Mouse (Mus musculus): Measurements from ENCODE around the gene Llcfc1. TPM values are rescaled to one million over a fixed set of nuclear protein-coding genes. Genes with fewer than 3 reads are reported as not detected.

Gene Llcfc1
- polyA plus RNA-seq, 1 experiment from 2014 or later = not detected

DNA sequence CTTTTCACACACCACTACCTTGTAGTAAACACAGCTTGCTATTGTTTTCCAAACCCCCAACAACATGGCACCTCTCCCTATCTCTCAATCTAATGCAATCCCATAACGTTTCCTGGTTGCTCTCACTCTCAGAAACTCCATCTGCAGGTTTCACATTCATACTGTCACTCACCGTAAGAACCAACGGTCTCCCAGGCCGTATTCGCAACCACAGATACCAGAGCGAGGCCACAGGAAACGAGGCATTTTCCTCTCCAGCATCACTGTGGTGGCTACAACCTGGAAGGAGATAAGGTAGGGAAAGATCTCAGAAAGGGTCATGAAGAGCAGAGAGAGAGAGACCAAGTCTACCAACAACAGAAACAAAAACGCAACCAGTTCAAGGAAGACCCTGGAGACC lies 29.6 kb upstream of the Llcfc1 start:
- Histone ChIP-seq H3K27me3 (no peaks in the 10 kb centered on the region), H3K4me1 (replicated peaks) (no peaks in the 10 kb centered on the region), H3K4me3 (no peak overlapping the region), H3K27ac (replicated peaks) (no peak overlapping the region), H3K9me3 (no peaks in the 10 kb centered on the region), H3K4me2 (no peak overlapping the region), H3K9ac (no peak overlapping the region), H3K36me3 (no peaks in the 10 kb centered on the region)
- 85% methylated on average over 8 of the region's 8 CpGs for WGBS
- ATAC-seq (ENCODE audit: low FRiP score, low read depth) = no peak

GRCm38 (mm10) chr6:41658487-41658886 lies 25.7 kb upstream of the Llcfc1 start:
- Histone ChIP-seq H3K27me3 (no peaks in the 10 kb centered on the region), H3K9me3 (no peaks in the 10 kb centered on the region), H3K4me1 (replicated peaks) (no peaks in the 10 kb centered on the region), H3K36me3 (no peaks in the 10 kb centered on the region), H3K4me2 (no peak overlapping the region), H3K9ac (no peak overlapping the region), H3K27ac (replicated peaks) (no peak overlapping the region), H3K4me3 (no peak overlapping the region)
- no peak for ATAC-seq (ENCODE audit: low FRiP score, low read depth)
- WGBS = 90% methylated on average over 1 of the region's 1 CpGs

GRCm38 (mm10) chr6:41662320-41662719 lies 21.9 kb upstream of the Llcfc1 start:
- Histone ChIP-seq H3K4me2 (no peak overlapping the region), H3K27ac (replicated peaks) (no peak overlapping the region), H3K9ac (no peak overlapping the region), H3K4me3 (no peak overlapping the region), H3K36me3 (no peaks in the 10 kb centered on the region), H3K4me1 (replicated peaks) (no peaks in the 10 kb centered on the region), H3K9me3 (no peaks in the 10 kb centered on the region), H3K27me3 (no peaks in the 10 kb centered on the region)
- no peak for ATAC-seq (ENCODE audit: low FRiP score, low read depth)
- 29% methylated on average over 2 of the region's 2 CpGs for WGBS

DNA sequence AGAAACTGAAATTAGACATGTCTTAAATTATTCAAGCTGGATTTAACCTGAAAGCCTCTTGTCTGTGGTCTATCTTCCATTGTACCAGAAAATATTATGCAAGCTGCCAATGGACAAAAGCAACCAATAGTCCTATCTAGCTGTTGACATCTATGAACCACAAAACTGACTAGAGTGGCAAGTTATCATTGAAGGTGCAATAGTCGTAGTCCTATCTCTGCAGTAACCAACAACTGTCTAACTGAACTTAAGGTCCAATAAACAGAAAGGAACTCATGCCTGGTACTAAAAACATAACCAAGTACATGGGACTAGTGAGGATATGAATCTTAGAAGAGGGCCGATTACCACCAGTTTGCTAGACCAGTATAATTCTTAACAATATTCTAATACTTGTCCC lies 7.7 kb upstream of the Llcfc1 start:
- H3K27me3 ChIP-seq = no peaks in the 10 kb centered on the region
- ATAC-seq (ENCODE audit: low FRiP score, low read depth) = no peak
- no peak overlapping the region for H3K4me3 ChIP-seq
- H3K9ac ChIP-seq = no peak overlapping the region
- WGBS = 98% methylated on average over 2 of the region's 2 CpGs
- no peak overlapping the region for H3K4me2 ChIP-seq
- no peak overlapping the region for H3K27ac ChIP-seq (replicated peaks)
- H3K9me3 ChIP-seq = no peaks in the 10 kb centered on the region
- H3K4me1 ChIP-seq (replicated peaks) = no peaks in the 10 kb centered on the region
- no peaks in the 10 kb centered on the region for H3K36me3 ChIP-seq

DNA sequence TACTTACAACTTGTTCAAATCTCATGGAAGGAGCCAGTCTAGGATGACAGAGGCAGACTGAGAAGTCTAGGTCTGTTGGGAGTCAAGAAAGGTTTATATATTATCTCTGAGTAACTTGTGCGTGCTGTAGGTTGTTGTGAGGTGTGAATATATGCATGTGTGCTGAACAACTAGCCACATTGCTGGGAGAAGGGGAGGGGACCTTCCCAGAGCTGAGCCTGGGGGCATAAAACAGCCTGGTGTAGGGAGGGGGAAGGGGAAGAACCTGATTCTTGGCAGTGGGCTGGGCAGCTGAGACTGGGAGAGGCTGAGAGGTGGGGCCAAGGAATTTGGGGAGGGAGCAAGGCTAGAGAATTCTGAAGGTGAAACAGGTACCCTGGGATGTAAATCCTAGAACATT lies 3.6 kb upstream of the Llcfc1 start, which contains the start of gene Trpv5:
Gene Trpv5, minus strand, starts transcription at position 101 of the 400 bp plus-strand sequence.
- H3K9ac ChIP-seq = no peak within 1 kb of the TSS
- 84% methylated on average over 1 of the region's 1 CpGs for WGBS
- no peak within 1 kb of the TSS for H3K4me3 ChIP-seq
- no peaks in the 10 kb centered on the region for H3K27me3 ChIP-seq
- H3K27ac ChIP-seq (replicated peaks) = no peak within 1 kb of the TSS
- H3K9me3 ChIP-seq = no peaks in the 10 kb centered on the region
- H3K4me1 ChIP-seq (replicated peaks) = no peaks in the 10 kb centered on the region
- H3K36me3 ChIP-seq = no peaks in the 10 kb centered on the region
- ATAC-seq (ENCODE audit: low FRiP score, low read depth) = no peak
- no peak within 1 kb of the TSS for H3K4me2 ChIP-seq

DNA sequence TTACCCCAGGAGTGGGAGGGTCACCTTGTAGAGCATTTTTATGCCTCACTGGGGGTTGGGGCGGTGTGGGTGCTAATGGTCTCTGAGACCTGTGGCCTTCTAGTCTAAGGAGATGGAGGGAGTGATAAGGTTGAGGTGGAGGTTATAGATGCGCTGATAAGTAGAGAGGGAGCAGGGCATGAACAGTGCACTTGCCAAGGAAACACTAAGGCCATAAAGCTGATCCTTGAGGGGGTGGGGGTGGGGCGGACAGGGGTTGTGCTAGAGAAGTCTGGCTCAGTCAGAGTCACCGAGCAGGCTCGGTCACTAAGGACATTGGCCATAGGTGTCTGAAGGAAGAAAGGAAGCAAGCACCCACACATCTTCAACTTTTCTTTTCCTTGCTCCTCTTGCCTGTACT lies 2.6 kb upstream of the Llcfc1 start:
- Histone ChIP-seq H3K4me1 (replicated peaks) (no peaks in the 10 kb centered on the region), H3K4me3 (no peak overlapping the region), H3K4me2 (no peak overlapping the region), H3K27ac (replicated peaks) (no peak overlapping the region), H3K9me3 (no peaks in the 10 kb centered on the region), H3K9ac (no peak overlapping the region), H3K36me3 (no peaks in the 10 kb centered on the region), H3K27me3 (no peaks in the 10 kb centered on the region)
- ATAC-seq (ENCODE audit: low FRiP score, low read depth) = no peak
- 91% methylated on average over 5 of the region's 5 CpGs for WGBS

DNA sequence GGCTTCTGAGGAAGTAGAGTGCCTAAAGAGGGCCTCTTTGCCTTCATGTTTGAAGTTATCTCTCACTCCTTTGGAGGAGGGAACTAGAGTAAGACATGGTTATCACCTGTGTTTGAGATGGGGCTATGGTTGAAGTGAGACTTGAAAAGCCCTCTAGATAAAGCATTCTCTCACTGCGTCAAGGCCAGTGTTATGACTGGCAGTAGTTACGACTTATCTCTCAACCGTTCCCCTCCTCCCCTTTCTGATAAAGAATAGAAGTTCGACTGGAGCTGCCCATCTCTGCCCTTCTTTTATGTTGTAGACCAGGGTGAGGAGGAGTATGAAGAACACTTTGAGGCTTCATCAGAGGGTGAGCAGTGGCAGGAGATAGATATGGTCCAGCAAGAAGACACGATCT lies 680 bp downstream of the Llcfc1 start:
- no peak for ATAC-seq (ENCODE audit: low FRiP score, low read depth)
- Histone ChIP-seq H3K27ac (replicated peaks) (no peak overlapping the region), H3K9ac (no peak overlapping the region), H3K36me3 (no peaks in the 10 kb centered on the region), H3K4me1 (replicated peaks) (no peaks in the 10 kb centered on the region), H3K4me2 (no peak overlapping the region), H3K27me3 (no peaks in the 10 kb centered on the region), H3K4me3 (no peak overlapping the region), H3K9me3 (no peaks in the 10 kb centered on the region)
- 95% methylated on average over 5 of the region's 5 CpGs for WGBS

GRCm38 (mm10) chr6:41685596-41685995 lies 1.4 kb downstream of the Llcfc1 start:
- WGBS = 94% methylated on average over 3 of the region's 3 CpGs
- Histone ChIP-seq H3K27ac (replicated peaks) (no peak overlapping the region), H3K4me3 (no peak overlapping the region), H3K4me2 (no peak overlapping the region), H3K27me3 (no peaks in the 10 kb centered on the region), H3K9me3 (no peaks in the 10 kb centered on the region), H3K36me3 (no peaks in the 10 kb centered on the region), H3K4me1 (replicated peaks) (no peaks in the 10 kb centered on the region), H3K9ac (no peak overlapping the region)
- ATAC-seq (ENCODE audit: low FRiP score, low read depth) = no peak

DNA sequence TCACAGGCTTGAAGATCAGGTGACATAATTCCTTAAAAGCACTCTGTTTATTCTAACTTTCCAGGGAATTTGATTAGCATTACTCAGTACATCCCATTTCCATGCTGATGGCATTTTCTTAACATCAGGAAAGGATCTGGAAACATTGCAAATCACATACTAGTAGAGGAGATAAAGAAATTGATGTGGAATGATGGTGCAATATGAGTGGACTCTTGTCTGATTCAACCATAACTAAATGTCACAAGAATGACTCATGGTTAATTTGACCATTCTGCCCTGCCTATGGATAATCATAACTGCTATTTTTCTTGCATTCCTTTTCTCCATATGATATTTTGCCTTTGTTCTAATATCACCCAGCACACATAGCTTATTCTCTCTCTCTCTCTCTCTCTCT lies 8.0 kb downstream of the Llcfc1 start:
- Histone ChIP-seq H3K27me3 (no peaks in the 10 kb centered on the region), H3K27ac (replicated peaks) (no peak overlapping the region), H3K36me3 (no peaks in the 10 kb centered on the region), H3K4me1 (replicated peaks) (no peaks in the 10 kb centered on the region), H3K4me3 (no peak overlapping the region), H3K9me3 (no peaks in the 10 kb centered on the region), H3K9ac (no peak overlapping the region), H3K4me2 (no peak overlapping the region)
- no peak for ATAC-seq (ENCODE audit: low FRiP score, low read depth)

GRCm38 (mm10) chr6:41694407-41694806 lies 10.2 kb downstream of the Llcfc1 start:
- Histone ChIP-seq H3K9me3 (no peaks in the 10 kb centered on the region), H3K4me1 (replicated peaks) (no peaks in the 10 kb centered on the region)
- no peak for ATAC-seq (ENCODE audit: low FRiP score, low read depth)

GRCm38 (mm10) chr6:41701245-41701644 lies 17.0 kb downstream of the Llcfc1 start:
- Histone ChIP-seq H3K9ac (no peak overlapping the region), H3K9me3 (no peaks in the 10 kb centered on the region), H3K4me3 (no peak overlapping the region), H3K27me3 (no peaks in the 10 kb centered on the region), H3K4me2 (no peak overlapping the region), H3K4me1 (replicated peaks) (no peaks in the 10 kb centered on the region), H3K36me3 (no peaks in the 10 kb centered on the region), H3K27ac (replicated peaks) (no peak overlapping the region)
- WGBS = 88% methylated on average over 1 of the region's 1 CpGs
- ATAC-seq (ENCODE audit: low FRiP score, low read depth) = no peak

More at GRCm38 (mm10) chr6:41694407-41694806, 10.2 kb downstream of the Llcfc1 start:
- H3K27ac ChIP-seq (replicated peaks) = no peak overlapping the region
- no peak overlapping the region for H3K4me2 ChIP-seq
- WGBS = 89% methylated on average over 1 of the region's 1 CpGs
- H3K27me3 ChIP-seq = no peaks in the 10 kb centered on the region
- no peak overlapping the region for H3K4me3 ChIP-seq
- no peak overlapping the region for H3K9ac ChIP-seq
- no peaks in the 10 kb centered on the region for H3K36me3 ChIP-seq

- no peaks in the 10 kb centered on the region for H3K36me3 ChIP-seq
- H3K4me2 ChIP-seq = no peak overlapping the region
- no peak overlapping the region for H3K9ac ChIP-seq
- H3K4me1 ChIP-seq (replicated peaks) = no peaks in the 10 kb centered on the region
- WGBS = 76% methylated on average over 2 of the region's 2 CpGs
- no peak overlapping the region for H3K4me3 ChIP-seq
- H3K27ac ChIP-seq (replicated peaks) = no peak overlapping the region
- no peaks in the 10 kb centered on the region for H3K9me3 ChIP-seq
- H3K27me3 ChIP-seq = no peaks in the 10 kb centered on the region
- no peak for ATAC-seq (ENCODE audit: low FRiP score, low read depth)
Observed at GRCm38 (mm10) chr6:41702928-41703327, 18.7 kb downstream of the Llcfc1 start.

- no peak for ATAC-seq (ENCODE audit: low FRiP score, low read depth)
- Histone ChIP-seq H3K4me2 (no peak within 1 kb of the TSS), H3K4me3 (no peak within 1 kb of the TSS), H3K27me3 (no peaks in the 10 kb centered on the region), H3K27ac (replicated peaks) (no peak within 1 kb of the TSS), H3K36me3 (no peaks in the 10 kb centered on the region), H3K9me3 (no peaks in the 10 kb centered on the region), H3K9ac (no peak within 1 kb of the TSS), H3K4me1 (replicated peaks) (no peaks in the 10 kb centered on the region)
- WGBS = 45% methylated on average over 1 of the region's 1 CpGs
Observed at GRCm38 (mm10) chr6:41704123-41704522, 19.9 kb downstream of the Llcfc1 start, which contains the start of gene Kel. TSS of gene Kel (minus strand) at chr6:41704339.
